Mouse (Mus musculus): ENCODE measurements around the gene Zfp385a. TPM values are rescaled to one million over a fixed set of nuclear protein-coding genes. Genes with fewer than 3 reads are reported as not detected.

The Zfp385a gene
- total and polyA plus RNA-seq, 2 experiments from 2014 or later, result 5.5 to 7.9 TPM

DNA sequence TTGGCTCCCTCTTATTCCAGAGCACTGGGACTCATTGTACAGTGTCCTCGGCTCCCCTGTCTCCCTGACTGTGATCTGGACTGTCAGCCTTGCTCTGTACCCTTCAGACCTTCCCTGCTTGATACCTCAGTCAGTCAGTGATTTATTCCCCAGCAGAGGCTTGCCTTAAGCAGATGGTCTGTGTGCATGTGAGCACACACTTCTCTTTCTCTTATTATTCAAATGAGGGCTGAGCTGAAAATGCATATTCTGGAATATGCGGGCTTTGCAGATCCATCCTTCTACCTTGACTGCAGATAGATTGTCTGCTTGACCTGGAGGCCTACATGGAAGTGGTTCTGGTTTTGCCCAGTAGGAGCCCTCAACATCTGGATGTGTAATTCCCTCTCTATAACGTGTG lies 41.9 kb downstream of the Zfp385a start:
- ATAC-seq (ENCODE audit: insufficient read depth, low read depth) (no peak), DNase-seq (ENCODE audit: low spot score) (no peak)
- TF ChIP-seq CTCF (IDR thresholded peaks at IDR 0.05; ENCODE audit: low read depth), result no peak
- TF ChIP-seq EP300 (IDR thresholded peaks at IDR 0.05; ENCODE audit: low read depth), result no peak
- peaks cover 12% of the 10 kb centered on the region; the same call in 1 of the 2 replicates for H3K4me1 ChIP-seq (ENCODE audit: control insufficient read depth, insufficient read depth)
- no peak overlapping the region for H3K4me2 ChIP-seq (ENCODE audit: low read depth, low read length)
- H3K9me3 ChIP-seq (replicated peaks; ENCODE audit: control insufficient read depth, low read length), result no peaks in the 10 kb centered on the region
- no peak overlapping the region for H3K4me3 ChIP-seq (ENCODE audit: low read depth, low read length)
- H3K9ac ChIP-seq (replicated peaks; ENCODE audit: low read depth, low read length), result no peak overlapping the region
- H3K27me3 ChIP-seq (ENCODE audit: control insufficient read depth, insufficient read depth, low read length), result no peaks in the 10 kb centered on the region
- peaks cover 55% of the 10 kb centered on the region for H3K36me3 ChIP-seq (replicated peaks; ENCODE audit: control insufficient read depth, insufficient read depth, low read length)
- 92% methylated on average over 3 of the region's 3 CpGs for WGBS
- no peak overlapping the region for H3K27ac ChIP-seq (ENCODE audit: low read depth)

- DNase-seq (ENCODE audit: low spot score) (no peak), ATAC-seq (ENCODE audit: insufficient read depth, low read depth) (no peak)
- Histone ChIP-seq H3K4me3 (ENCODE audit: low read depth, low read length) (no peak overlapping the region), H3K9me3 (replicated peaks; ENCODE audit: control insufficient read depth, low read length) (no peaks in the 10 kb centered on the region), H3K36me3 (replicated peaks; ENCODE audit: control insufficient read depth, insufficient read depth, low read length) (peaks cover 62% of the 10 kb centered on the region), H3K27me3 (ENCODE audit: control insufficient read depth, insufficient read depth, low read length) (no peaks in the 10 kb centered on the region), H3K27ac (ENCODE audit: low read depth) (no peak overlapping the region), H3K4me1 (ENCODE audit: control insufficient read depth, insufficient read depth) (peaks cover 12% of the 10 kb centered on the region; the same call in 1 of the 2 replicates), H3K4me2 (ENCODE audit: low read depth, low read length) (no peak overlapping the region), H3K9ac (replicated peaks; ENCODE audit: low read depth, low read length) (no peak overlapping the region)
- WGBS, result 89% methylated on average over 6 of the region's 6 CpGs
- no peak for TF ChIP-seq EP300 (IDR thresholded peaks at IDR 0.05; ENCODE audit: low read depth)
- TF ChIP-seq CTCF (IDR thresholded peaks at IDR 0.05; ENCODE audit: low read depth), result no peak
Measured at GRCm38 (mm10) chr15:103297313-103297712, 42.6 kb downstream of the Zfp385a start.

DNA sequence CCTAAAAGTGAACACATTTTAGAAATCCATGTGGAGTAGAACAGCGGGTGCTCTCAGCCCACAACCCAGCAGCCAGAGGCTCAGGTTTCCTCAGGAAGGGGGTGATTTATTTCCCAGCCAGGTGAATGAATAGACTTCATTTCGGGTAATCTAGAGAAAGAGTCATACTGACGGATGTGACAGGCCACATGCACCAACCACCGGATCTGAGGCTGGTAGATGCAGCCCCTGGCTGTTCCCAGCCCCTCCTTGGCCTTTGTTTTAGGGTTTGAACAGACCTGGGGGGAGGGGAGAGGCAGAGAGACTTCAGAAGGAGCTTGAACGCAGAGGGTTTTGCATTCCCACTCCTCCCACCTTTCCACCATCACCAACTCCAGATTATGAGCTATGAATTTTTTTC lies 44.0 kb downstream of the Zfp385a start:
- no peak for DNase-seq (ENCODE audit: low spot score)
- WGBS, result 39% methylated on average over 5 of the region's 5 CpGs
- Histone ChIP-seq H3K9me3 (replicated peaks; ENCODE audit: control insufficient read depth, low read length) (no peaks in the 10 kb centered on the region), H3K4me2 (ENCODE audit: low read depth, low read length) (no peak overlapping the region), H3K9ac (replicated peaks; ENCODE audit: low read depth, low read length) (no peak overlapping the region), H3K27ac (ENCODE audit: low read depth) (no peak overlapping the region), H3K27me3 (ENCODE audit: control insufficient read depth, insufficient read depth, low read length) (no peaks in the 10 kb centered on the region), H3K4me1 (ENCODE audit: control insufficient read depth, insufficient read depth) (peaks cover 11% of the 10 kb centered on the region; the same call in 1 of the 2 replicates), H3K36me3 (replicated peaks; ENCODE audit: control insufficient read depth, insufficient read depth, low read length) (peaks cover 73% of the 10 kb centered on the region), H3K4me3 (ENCODE audit: low read depth, low read length) (no peak overlapping the region)
- TF ChIP-seq CTCF (IDR thresholded peaks at IDR 0.05; ENCODE audit: low read depth) (no peak), EP300 (IDR thresholded peaks at IDR 0.05; ENCODE audit: low read depth) (no peak)
- ATAC-seq (ENCODE audit: insufficient read depth, low read depth), result no peak

GRCm38 (mm10) chr15:103294649-103295048 lies 45.2 kb downstream of the Zfp385a start:
- H3K36me3 ChIP-seq (replicated peaks; ENCODE audit: control insufficient read depth, insufficient read depth, low read length), result peaks cover 79% of the 10 kb centered on the region
- no peak for DNase-seq (ENCODE audit: low spot score)

GRCm38 (mm10) chr15:103293375-103293774 lies 46.5 kb downstream of the Zfp385a start:
- H3K27me3 ChIP-seq (ENCODE audit: control insufficient read depth, insufficient read depth, low read length), result no peaks in the 10 kb centered on the region
- H3K4me1 ChIP-seq (ENCODE audit: control insufficient read depth, insufficient read depth), result no peaks in the 10 kb centered on the region
- H3K9ac ChIP-seq (replicated peaks; ENCODE audit: low read depth, low read length), result no peak overlapping the region
- WGBS, result 96% methylated on average over 2 of the region's 2 CpGs
- peaks cover 72% of the 10 kb centered on the region for H3K36me3 ChIP-seq (replicated peaks; ENCODE audit: control insufficient read depth, insufficient read depth, low read length)
- H3K9me3 ChIP-seq (replicated peaks; ENCODE audit: control insufficient read depth, low read length), result no peaks in the 10 kb centered on the region
- no peak overlapping the region for H3K27ac ChIP-seq (ENCODE audit: low read depth)
- H3K4me2 ChIP-seq (ENCODE audit: low read depth, low read length), result no peak overlapping the region
- no peak for ATAC-seq (ENCODE audit: insufficient read depth, low read depth)
- H3K4me3 ChIP-seq (ENCODE audit: low read depth, low read length), result no peak overlapping the region
- TF ChIP-seq EP300 (IDR thresholded peaks at IDR 0.05; ENCODE audit: low read depth) (no peak), CTCF (IDR thresholded peaks at IDR 0.05; ENCODE audit: low read depth) (no peak)
- no peak for DNase-seq (ENCODE audit: low spot score)

More at GRCm38 (mm10) chr15:103294649-103295048, 45.2 kb downstream of the Zfp385a start:
- no peaks in the 10 kb centered on the region for H3K27me3 ChIP-seq (ENCODE audit: control insufficient read depth, insufficient read depth, low read length)
- H3K4me1 ChIP-seq (ENCODE audit: control insufficient read depth, insufficient read depth), result no peaks in the 10 kb centered on the region
- no peak for ATAC-seq (ENCODE audit: insufficient read depth, low read depth)
- 95% methylated on average over 2 of the region's 2 CpGs for WGBS
- H3K9me3 ChIP-seq (replicated peaks; ENCODE audit: control insufficient read depth, low read length), result no peaks in the 10 kb centered on the region
- H3K9ac ChIP-seq (replicated peaks; ENCODE audit: low read depth, low read length), result no peak overlapping the region
- TF ChIP-seq CTCF (IDR thresholded peaks at IDR 0.05; ENCODE audit: low read depth) (no peak), EP300 (IDR thresholded peaks at IDR 0.05; ENCODE audit: low read depth) (no peak)
- H3K27ac ChIP-seq (ENCODE audit: low read depth), result no peak overlapping the region
- H3K4me2 ChIP-seq (ENCODE audit: low read depth, low read length), result no peak overlapping the region
- no peak overlapping the region for H3K4me3 ChIP-seq (ENCODE audit: low read depth, low read length)

DNA sequence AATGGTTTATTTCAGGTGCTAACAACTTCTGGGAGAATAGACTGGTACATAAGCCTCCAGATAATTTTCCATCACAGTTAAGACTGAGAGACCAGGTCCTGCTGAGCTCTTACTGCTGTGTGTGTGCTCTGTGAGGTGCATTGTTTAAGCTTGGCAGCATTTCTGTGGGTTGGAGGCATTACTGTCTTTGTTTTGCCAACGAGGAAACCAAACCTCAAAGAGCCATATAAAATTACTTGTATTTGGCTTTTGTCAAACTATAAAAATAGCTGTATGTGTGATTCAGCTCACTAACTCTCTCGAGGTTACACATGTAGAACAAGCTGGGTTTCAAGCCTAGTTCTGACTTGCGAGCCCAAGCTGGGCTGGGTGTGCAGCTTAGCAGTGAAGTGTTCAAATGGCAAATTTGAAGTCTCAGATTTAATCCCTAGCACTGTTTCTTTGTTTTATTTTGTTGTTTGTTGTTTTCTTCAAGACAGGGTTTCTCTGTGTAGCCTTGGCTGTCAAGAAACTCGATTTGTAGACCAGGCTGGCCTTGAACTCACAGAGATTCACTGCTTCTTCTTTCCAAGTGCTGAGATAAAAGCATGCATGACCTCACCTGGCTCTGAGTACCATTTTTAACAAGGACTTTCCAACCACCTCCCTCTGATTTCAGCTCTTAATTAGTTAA lies 47.1 kb downstream of the Zfp385a start:
- no peaks in the 10 kb centered on the region for H3K4me1 ChIP-seq (ENCODE audit: control insufficient read depth, insufficient read depth)
- no peak overlapping the region for H3K27ac ChIP-seq (ENCODE audit: low read depth)
- H3K27me3 ChIP-seq (ENCODE audit: control insufficient read depth, insufficient read depth, low read length), result no peaks in the 10 kb centered on the region
- H3K9ac ChIP-seq (replicated peaks; ENCODE audit: low read depth, low read length), result no peak overlapping the region
- H3K9me3 ChIP-seq (replicated peaks; ENCODE audit: control insufficient read depth, low read length), result no peaks in the 10 kb centered on the region
- 91% methylated on average over 4 of the region's 4 CpGs for WGBS
- TF ChIP-seq CTCF (IDR thresholded peaks at IDR 0.05; ENCODE audit: low read depth) (no peak), EP300 (IDR thresholded peaks at IDR 0.05; ENCODE audit: low read depth) (no peak)
- H3K36me3 ChIP-seq (replicated peaks; ENCODE audit: control insufficient read depth, insufficient read depth, low read length), result peaks cover 66% of the 10 kb centered on the region
- H3K4me2 ChIP-seq (ENCODE audit: low read depth, low read length), result no peak overlapping the region
- no peak overlapping the region for H3K4me3 ChIP-seq (ENCODE audit: low read depth, low read length)
- DNase-seq (ENCODE audit: low spot score) (no peak), ATAC-seq (ENCODE audit: insufficient read depth, low read depth) (no peak)

Measured in heart, postnatal 0 days (tissue).